Mouse (Mus musculus) olfactory bulb, adult 2 months (tissue): ENCODE results near the gene Lsm8. TPM values are rescaled to one million over a fixed set of nuclear protein-coding genes. Genes with fewer than 3 reads are reported as not detected.
A peak's percentile ranks its signal among the peaks of the same experiment; 100 is the strongest.
"Not testable (repeated sequence)": the region's sequence is repeated elsewhere in the genome, so short reads cannot be mapped to it uniquely, and the experiment has no call there.

Experiments used
- H3K27ac ChIP-seq: fragments of 200-500 bp; 2 replicates; pipeline ENCODE4 v1.5.1; 2012; ENCODE audit warnings: low read depth, low read length; ENCODE audit not compliant: insufficient read depth
- H3K4me1 ChIP-seq: fragments of 200-500 bp; 2 replicates; pipeline ENCODE4 v1.6.1; 2012; ENCODE audit warnings: low read length; ENCODE audit not compliant: control insufficient read depth, insufficient read depth
- H3K4me3 ChIP-seq: fragments of 200-500 bp; 2 replicates; pipeline ENCODE4 v1.5.1; 2012; ENCODE audit warnings: mild to moderate bottlenecking, low read depth, low read length, moderate library complexity; ENCODE audit not compliant: insufficient read depth
- CTCF ChIP-seq: fragments of 200-500 bp; IDR thresholded peaks from 2 replicates; pipeline ENCODE4 v1.5.1; 2012; ENCODE audit warnings: low read depth, mild to moderate bottlenecking, low read length, moderate library complexity; ENCODE audit not compliant: insufficient read depth
- POLR2A ChIP-seq: fragments of 200-500 bp; IDR thresholded peaks from 2 replicates; pipeline ENCODE4 v1.6.1; 2012; ENCODE audit warnings: mild to moderate bottlenecking, low read depth, low read length, moderate library complexity; ENCODE audit not compliant: insufficient read depth
- WGBS: fragments of 180-500 bp; shearing (Covaris S2); methylation state at CpG from one replicate; pipeline ENCODE4 v1.1.7; 2018; 5-methylcytosine and 5-hydroxymethylcytosine counted together
- polyA plus RNA-seq: library from polyadenylated mRNA; stranded (reverse); fragments of >200 nt; gene quantifications from 2 replicates; pipeline ENCODE4 v1.2.4, GENCODE M21; 2012; ENCODE audit warnings: low replicate concordance; ENCODE audit not compliant: missing spikeins, insufficient read depth, insufficient read length

Lsm8 gene
- polyA plus RNA-seq, result not detected in 2 replicates

DNA sequence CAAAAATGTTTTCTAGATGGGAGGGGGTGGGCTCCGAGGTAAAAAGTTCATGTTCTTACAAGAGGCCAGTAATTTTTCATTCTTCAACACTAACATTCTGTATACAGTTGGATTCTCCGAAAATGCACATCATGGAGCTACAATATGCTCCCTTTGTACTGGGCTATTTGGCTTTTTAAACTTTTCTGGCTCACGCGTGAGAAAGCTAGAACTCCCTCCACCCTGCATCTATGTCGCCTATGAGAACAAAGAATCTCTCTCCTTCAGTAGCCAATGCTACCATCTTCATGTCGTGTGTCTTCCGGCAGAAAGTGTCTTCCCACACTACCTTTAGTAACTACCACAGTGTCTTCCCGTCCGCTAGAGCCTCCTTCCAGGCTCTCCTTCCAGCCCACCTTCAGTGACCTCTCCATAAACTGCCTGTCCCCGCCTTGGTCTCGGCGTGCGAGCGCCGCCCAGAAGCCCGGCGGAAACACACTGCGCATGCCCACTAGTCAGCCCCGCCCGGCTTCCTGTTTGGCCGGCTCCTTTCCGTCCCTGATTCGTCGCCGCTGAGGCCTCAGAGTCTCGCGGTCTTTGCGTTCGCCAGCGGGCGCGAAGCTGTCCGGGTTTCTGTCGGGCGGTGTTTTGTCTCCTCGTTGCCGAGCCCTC lies at the start of gene Lsm8:
TSS of gene Lsm8 (plus strand) at position 529 of the 651 bp plus-strand sequence.
- H3K4me1 ChIP-seq, result no peaks in the 10 kb centered on the region
- WGBS, result under 1% methylated on average over 37 of the region's 37 CpGs
- H3K27ac ChIP-seq, result peak within 1 kb of the TSS; percentile 89
- H3K4me3 ChIP-seq, result peak within 1 kb of the TSS; percentile 65
- peak; percentile 80 for TF ChIP-seq POLR2A
- no peak for TF ChIP-seq CTCF

DNA sequence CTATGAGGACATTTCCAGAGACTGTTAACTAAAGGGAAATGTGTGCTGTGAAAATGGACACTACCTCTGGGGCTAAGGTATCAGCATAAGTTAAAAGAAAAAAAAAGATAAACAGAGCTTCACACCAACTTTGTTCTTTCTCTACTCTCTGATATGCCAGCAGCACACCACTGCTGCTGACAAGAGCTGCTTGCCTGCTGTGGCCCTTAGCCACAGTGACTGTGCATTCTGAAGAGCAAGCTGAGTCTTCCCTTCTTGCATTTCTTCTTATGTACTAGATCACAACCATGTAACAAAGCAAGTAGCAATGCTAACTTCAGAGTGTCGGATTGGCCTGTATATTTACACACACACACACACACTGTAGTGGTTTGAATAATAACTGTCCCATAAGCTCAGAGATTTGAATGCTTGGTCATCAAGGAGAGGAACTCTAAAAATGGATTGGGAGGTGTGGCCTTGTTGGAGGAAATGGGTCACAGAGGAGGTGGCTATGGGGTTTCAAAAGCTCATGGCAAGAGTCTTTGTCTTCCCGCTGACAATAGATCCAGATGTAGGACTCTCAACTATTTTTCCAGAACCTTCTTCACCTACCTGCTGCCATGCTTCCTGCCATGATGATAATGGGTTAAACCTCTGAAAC lies 47.4 kb upstream of the Lsm8 start:
- WGBS, result 96% methylated on average over 2 of the region's 2 CpGs
- TF ChIP-seq POLR2A (no peak), CTCF (no peak)
- no peaks in the 10 kb centered on the region for H3K4me1 ChIP-seq
- H3K27ac ChIP-seq, result no peak overlapping the region
- H3K4me3 ChIP-seq, result no peak overlapping the region

DNA sequence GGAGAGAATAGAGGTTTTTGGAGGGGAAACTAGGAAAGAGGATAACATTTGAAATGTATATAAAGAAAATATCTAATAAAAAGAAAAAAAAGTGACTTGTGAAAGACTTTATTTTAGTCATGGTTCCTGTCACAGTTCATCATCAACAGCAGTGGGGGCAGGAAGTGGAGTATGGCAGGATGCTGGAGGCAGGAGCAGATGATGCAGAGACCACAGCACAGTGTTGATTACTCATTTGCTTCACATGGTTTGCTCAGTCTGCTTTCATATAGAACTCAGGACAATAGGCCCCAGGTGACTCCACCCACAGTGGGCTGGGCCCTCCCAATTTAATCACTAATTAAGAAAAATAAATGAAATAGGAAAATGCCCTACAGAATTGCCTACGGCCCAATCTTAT lies 35.8 kb upstream of the Lsm8 start:
- Histone ChIP-seq H3K27ac (no peak overlapping the region), H3K4me1 (no peaks in the 10 kb centered on the region), H3K4me3 (no peak overlapping the region)
- 80% methylated on average over 1 of the region's 1 CpGs for WGBS
- no peak for TF ChIP-seq POLR2A
- TF ChIP-seq CTCF, result no peak

DNA sequence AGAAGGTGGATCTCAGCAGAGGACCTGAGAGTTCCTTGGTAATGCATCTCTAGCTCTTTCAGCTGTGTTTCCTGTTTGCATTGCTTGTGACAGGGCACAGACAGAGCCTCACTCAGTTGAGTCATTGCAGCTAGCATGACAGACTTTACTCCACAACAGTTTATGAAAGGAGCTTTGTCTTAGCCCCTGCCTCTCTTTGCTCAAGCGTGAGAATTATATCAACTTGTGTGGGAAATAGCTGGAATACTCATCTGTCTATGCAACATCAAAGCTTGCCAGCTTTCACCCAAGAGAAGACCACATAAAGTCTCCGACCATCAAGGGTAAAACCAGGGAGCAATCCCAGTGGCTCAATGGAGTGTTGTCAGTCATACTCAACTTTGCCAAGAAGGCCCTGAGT lies 32.8 kb upstream of the Lsm8 start:
- TF ChIP-seq CTCF (no peak), POLR2A (no peak)
- WGBS, result 82% methylated on average over 2 of the region's 2 CpGs
- Histone ChIP-seq H3K4me1 (no peaks in the 10 kb centered on the region), H3K4me3 (no peak overlapping the region), H3K27ac (no peak overlapping the region)

DNA sequence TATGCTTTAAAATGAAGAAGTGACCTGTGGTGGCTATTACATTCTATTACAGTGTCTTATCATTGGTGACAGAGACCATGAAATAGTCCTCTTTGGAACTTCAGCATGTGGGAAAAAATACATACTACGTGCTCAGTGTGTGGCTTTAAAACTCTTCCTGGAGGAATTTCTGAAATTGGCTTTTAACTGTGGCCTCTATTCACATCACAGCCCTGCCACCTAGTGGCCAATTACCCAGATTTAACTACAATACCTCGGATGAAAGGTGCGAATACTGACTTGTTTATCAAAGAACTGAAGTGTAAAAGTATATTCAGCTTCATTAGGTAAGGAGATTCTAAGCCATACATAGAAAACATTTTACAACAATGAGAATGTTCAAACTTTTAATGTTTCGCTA lies 29.0 kb upstream of the Lsm8 start:
- WGBS, result 12% methylated on average over 4 of the region's 4 CpGs
- no peak overlapping the region for H3K27ac ChIP-seq
- H3K4me1 ChIP-seq, result peaks cover 2% of the 10 kb centered on the region
- TF ChIP-seq POLR2A, result no peak
- H3K4me3 ChIP-seq, result no peak overlapping the region

DNA sequence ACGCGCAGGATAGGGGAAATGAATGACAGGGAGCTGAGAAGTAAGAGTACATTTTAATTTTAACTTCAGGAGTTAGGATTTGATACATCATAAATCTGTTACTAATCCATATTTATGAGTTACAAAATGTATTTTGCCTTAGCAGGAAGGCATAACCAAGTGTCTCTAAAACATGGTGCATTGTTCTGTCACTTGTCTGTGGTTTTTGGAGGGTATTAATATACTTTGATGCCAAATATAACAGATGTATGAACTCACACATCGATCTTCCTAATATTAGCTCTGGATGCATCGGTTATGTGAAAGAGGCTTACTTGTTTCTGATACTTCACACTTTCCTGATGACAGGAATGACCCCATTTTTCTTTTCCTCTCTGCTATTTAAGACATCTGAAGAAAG lies 28.1 kb upstream of the Lsm8 start:
- WGBS, result 87% methylated on average over 4 of the region's 4 CpGs
- Histone ChIP-seq H3K4me1 (peaks cover 2% of the 10 kb centered on the region), H3K27ac (no peak overlapping the region), H3K4me3 (no peak overlapping the region)
- TF ChIP-seq CTCF (no peak), POLR2A (no peak)

DNA sequence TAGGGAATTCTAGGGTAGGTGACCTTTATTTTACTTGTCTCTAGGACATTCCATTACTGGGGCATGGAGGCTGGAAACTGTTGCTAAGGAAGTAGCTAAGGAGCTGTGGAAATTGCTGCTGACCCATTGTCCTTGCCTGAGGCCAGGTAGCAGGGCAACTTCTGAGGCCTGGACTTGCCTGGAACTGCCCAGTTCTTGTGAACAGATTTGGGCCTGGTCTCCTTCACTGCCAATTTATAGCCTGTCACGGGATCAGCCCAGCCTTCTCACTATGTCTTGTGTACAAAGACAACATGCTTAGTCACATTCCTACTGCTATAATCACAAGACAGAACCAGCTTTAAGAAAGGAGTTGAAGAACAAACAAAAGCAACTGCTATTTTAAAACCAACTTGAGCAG lies 25.6 kb upstream of the Lsm8 start:
- Histone ChIP-seq H3K4me1 (peaks cover 2% of the 10 kb centered on the region), H3K27ac (no peak overlapping the region; the same call in 1 of the 2 replicates), H3K4me3 (no peak overlapping the region)
- WGBS, result 25% methylated on average over 1 of the region's 1 CpGs
- TF ChIP-seq CTCF, result no peak
- no peak for TF ChIP-seq POLR2A

DNA sequence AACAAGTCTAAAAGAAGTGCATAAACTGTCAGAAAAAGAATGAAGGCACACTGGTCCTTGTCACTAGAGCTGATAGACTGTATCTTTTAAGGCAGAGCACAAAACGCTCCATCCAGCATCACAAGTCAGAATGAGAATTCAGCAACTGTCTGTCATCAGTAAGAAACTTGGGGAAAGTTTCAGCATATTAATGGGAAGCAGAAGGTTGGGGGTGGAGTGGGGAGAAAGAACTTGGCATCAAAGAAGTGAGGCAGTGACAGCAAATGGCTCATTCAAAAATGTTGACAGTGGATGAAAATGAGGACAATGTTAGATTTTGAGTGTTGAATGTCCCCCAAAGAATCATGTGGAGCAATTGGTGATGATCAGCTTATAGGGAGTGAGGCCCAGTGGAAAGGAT lies 15.4 kb upstream of the Lsm8 start:
- 84% methylated on average over 1 of the region's 1 CpGs for WGBS
- Histone ChIP-seq H3K4me1 (no peaks in the 10 kb centered on the region), H3K4me3 (no peak overlapping the region), H3K27ac (no peak overlapping the region)
- TF ChIP-seq POLR2A (no peak), CTCF (no peak)

DNA sequence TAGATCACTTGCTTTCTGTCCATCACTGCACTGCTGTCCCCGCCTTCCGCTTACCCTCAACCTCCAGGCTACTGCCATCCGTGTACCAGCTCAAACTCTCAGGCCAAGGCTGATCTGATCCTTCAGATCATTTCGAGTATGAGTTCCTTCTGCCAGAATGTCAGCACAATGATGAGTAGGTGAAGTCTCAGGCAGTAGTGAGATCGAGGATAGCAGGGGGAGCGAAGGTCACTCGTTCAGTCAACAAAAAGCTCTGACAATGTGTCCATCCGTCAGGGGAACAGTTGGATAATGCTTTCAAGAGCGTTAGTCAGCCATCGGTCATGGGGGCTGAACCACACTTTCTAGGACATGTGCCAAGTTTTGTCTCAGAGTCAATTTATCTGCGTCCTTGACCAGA lies 3.9 kb upstream of the Lsm8 start:
- WGBS, result 100% methylated on average over 2 of the region's 11 CpGs
- not testable (repeated sequence) for H3K4me3 ChIP-seq, H3K27ac ChIP-seq, H3K4me1 ChIP-seq

DNA sequence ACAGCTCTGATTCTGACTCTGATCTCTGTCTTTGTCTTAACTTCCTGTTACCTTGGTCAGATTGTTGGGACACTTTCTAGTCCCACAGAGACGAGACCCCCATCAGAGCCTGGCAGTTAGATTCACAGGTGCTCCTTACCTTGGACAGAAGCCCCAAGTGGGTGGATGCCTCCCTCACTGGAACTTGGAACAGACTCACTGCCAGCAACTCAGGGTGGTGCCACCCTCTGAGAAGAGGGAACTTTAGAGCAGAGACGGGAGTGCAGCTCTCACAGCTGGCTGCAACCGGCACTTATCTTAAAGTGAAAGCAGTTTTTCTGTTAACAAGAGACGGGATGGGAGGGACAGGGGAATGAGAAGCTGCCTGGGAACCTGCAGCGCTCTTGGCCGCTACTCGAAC lies 2.8 kb upstream of the Lsm8 start:
- WGBS, result 23% methylated on average over 5 of the region's 7 CpGs
- H3K27ac ChIP-seq, H3K4me1 ChIP-seq: not testable (repeated sequence)
- H3K4me3 ChIP-seq, result 0 out of 2 replicates have a peak overlapping the region, but pooled peaks have one; percentile 5

DNA sequence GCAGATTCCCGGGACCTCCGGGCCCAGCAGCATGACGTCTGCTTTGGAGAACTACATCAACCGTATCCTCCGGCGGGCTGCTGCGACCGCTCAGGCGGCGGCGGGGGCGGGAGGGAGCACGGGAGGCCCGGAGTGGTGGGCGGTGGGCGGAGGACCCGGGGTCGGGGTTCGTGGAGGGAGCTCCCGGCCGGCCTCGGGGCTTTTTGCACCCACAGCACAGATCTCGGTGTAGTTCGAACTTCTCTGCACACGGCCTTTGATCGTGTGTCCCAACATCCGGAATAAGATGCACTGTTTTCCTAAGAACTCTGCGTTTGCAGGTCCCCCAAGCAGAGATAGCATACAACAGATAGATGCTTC lies 303 bp downstream of the Lsm8 start:
- H3K4me3 ChIP-seq, result peak overlapping the region; percentile 65
- WGBS, result 0% methylated on average over 28 of the region's 28 CpGs
- H3K4me1 ChIP-seq, result no peaks in the 10 kb centered on the region
- H3K27ac ChIP-seq, result no peak overlapping the region
- TF ChIP-seq CTCF (no peak), POLR2A (no peak)
